Mouse (Mus musculus): ENCODE data around the gene Scin. TPM values are rescaled to one million over a fixed set of nuclear protein-coding genes. Genes with fewer than 3 reads are reported as not detected.

Gene Scin
- polyA plus RNA-seq, 3 experiments from 2014 or later, result 2.1 to 9.3 (median 3.1) TPM

GRCm38 (mm10) chr12:40106874-40107273 is 27.2 kb downstream of the Scin start:
- ATAC-seq, result no peak

GRCm38 (mm10) chr12:40104750-40105149 is 29.3 kb downstream of the Scin start:
- no peak for ATAC-seq

DNA sequence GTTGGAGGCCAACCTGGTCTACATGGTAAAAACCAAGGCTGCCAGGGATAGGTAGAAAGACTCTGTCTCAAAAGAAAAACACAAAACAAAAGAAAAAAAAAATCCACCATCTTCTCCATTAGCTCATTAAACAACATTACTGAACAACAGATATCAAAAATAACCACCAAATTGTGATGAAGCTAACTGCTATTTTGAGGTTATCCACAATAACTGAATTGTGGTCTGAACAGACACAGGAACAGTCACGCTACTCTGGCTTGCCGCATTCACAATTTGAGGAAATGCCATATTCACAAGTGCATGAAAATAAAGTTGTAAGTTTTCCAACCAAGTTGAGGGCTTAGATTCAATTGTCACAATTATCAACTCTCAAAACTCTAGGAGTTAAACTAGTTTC is 31.7 kb downstream of the Scin start:
- ATAC-seq, result no peak

DNA sequence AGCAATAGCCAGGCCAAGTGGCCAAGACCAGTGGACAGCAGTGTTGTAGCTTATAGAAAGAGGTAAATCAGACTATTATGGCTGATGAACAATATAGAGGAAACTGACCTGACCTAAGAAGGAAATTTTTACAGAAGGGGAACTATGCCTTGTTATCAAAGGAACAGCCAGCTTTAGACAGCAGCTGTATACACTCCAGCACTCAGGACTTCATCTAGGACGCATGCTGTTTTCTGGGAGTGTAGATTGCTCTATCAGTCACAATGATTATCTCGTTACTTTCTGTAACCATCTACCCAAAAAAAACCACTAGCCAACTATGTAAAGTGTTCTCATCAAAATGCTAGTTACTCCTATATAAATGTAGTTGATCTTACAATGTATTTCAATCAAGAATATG is 34.6 kb downstream of the Scin start:
- no peak for ATAC-seq

DNA sequence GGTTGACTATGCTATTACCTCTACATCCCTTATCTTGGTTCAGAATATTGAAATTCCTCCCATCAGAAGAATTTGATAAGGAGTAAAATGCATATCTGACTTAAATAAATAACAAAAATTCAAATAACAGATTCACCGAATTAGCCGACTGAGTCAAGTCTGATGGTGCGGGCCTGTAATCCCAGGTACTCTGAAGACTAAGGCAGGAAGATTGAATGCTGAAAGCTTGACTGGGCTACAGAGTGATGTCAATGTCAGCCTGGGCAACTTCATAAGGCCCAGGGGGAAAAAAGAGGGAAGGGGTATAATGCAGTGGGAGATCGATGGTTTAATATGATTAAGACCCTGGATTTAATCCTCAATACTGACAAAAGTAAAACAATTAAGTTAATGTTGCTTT is 36.6 kb downstream of the Scin start:
- ATAC-seq, result no peak

DNA sequence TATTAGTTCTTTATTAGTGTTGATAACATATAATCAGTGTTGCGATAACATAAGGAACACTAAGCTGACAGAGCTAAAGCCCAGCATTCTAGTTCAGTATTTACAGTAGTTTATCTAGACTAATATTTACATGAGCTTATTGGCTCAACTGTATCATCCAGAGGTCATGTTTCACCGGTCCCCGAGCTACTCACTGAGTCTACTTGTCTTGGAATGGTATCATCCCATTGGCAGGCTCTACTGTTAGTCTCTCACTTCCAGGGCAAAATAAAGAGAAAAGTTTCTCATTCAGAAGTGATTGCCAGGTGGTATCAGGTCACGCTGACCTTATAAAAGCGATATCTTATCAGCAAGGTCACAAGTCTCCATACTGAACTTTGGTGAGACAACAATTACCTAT is 37.0 kb downstream of the Scin start:
- ATAC-seq, result no peak

DNA sequence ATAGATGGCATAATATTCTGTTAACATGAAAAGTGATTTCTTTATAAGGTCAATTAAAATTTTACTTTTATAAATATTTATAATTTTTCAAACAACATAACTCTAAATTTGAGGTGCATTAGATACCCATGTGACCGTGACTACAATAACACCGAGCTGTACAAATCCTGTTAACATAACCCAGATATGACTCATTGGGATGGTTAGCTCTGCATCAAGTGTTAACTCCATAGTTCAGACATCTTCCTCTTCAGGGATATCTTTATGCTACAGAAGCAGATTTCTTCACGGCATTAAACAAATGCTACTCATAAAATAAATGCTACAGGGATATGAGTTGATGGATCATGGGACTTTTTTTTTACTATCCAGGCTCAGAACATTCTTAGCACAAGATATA is 37.6 kb downstream of the Scin start:
- no peak for ATAC-seq

DNA sequence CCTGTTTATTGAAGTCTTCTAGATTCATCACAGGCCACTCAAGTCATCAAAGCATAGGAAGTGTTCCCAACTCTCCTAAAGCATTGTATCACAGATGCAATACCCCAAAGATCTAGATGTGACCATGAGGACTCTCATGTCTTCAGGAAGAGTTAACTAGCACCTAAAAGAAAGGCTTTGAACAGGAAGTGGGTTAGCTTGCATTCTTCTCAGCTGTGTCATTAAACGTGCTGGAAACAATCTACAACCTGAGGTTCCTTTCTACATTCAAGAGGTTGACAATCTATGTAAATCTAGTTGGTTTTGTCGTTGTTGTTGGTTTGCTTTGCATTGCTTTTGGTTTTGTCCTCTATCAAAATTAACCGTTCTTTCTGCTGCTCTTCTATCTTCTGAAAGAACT is 44.0 kb downstream of the Scin start:
- peak; percentile 89 for ATAC-seq

- ATAC-seq, result no peak
Measured at GRCm38 (mm10) chr12:40085731-40086322, 48.2 kb downstream of the Scin start.

GRCm38 (mm10) chr12:40082453-40083238 is 51.4 kb downstream of the Scin start:
- ATAC-seq, result peak; percentile 90

- no peak for ATAC-seq
Measured at GRCm38 (mm10) chr12:40082048-40082447, 52.0 kb downstream of the Scin start.

DNA sequence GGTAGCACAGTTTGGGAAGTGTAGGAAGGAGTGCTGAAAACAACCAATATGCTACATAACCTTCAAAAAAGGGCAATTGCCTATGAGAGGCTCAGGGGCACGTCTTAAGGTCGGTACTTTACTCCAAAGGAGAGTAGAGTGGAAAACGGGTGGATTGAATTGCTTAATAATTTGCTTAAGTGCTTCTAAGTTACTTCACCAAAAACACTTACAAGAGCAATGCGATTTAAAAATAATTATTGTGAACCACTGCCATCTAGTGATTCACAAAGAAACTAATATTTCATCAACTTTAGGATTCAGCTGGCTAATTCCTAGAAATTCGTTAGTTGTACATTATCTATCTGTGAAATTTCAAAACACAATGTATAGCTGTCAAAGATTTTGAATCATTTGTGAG is 60.4 kb downstream of the Scin start:
- no peak for ATAC-seq

GRCm38 (mm10) chr12:40047024-40047423 is 87.0 kb downstream of the Scin start:
- ATAC-seq, result no peak

GRCm38 (mm10) chr12:40043816-40044585 is 90.0 kb downstream of the Scin start:
- ATAC-seq, result no peak

DNA sequence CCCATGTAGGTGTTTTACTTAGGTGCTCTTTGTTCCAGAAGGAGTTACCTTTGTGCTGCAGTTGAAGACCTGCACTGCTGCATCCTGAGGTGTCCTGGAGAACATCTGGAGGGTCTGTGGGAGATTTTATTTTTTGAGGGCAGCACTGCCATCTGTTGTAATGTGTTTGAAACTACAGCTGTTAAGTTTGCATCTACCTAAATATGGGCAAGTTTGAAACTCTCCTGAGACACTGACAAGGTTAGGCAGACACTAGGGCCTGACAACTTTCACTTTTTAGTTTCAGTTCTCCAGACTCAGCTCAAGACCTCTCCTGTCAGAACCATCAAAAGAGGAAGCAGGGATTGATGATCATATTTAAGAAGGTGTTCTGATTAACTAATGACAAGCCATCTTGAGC is 94.0 kb downstream of the Scin start:
- peak; percentile 8 for ATAC-seq

GRCm38 (mm10) chr12:40037876-40038463 is 96.1 kb downstream of the Scin start, which contains the start of gene Arl4a:
TSS of gene Arl4a (minus strand) at chr12:40038025.
- ATAC-seq, result peak; percentile 67

DNA sequence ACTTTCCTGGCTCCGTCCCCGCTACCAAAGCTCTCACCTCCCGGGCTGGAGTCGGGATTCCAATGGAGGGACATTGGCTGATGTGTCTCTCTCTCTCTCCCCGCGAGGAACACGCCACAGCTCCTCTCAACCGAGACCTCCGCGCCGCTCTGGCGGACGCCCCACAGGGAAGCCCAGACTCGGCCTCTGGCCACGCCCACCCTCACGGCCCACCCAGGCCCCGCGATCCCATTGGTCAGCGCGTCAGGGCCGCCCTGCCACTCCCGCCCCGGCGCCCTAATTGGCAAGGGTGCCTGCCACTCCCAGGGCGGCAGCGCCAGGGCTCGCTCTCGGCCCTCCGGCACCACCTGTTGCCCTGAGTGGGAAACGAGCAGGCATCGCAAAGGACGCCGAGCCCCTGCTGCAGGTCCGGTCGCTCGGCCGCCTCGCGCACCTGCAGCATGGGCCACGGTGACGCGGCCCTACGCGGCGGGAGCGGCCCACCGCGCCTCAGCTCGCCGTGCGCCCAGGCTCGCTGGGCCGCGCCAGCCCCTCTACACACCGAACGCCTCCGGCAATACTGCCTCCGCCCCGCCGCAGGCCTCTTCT is 96.7 kb downstream of the Scin start:
- ATAC-seq, result peak; percentile 77

- peak; percentile 33 for ATAC-seq
Measured at GRCm38 (mm10) chr12:40036666-40037065, 97.4 kb downstream of the Scin start.

- ATAC-seq, result no peak
Measured at GRCm38 (mm10) chr12:40035506-40035905, 98.5 kb downstream of the Scin start.

DNA sequence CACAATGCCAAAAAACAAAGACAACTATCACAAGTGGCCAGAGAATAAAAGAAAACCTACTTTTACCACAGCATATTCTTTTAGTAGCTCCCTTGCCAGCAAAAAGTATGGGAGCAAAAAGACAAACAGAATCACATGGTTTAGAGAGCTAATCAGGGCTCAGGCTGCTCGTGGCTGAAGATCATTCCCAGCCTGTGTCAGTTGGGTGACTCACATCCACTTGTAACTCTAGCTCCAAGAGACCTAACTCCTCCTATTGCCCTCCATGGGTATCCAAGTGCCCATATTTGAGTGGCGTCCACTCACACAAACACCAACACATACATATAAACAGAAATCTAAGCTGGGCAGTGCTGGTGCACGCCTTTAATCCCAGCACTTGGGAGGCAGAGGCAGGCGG is 104.8 kb downstream of the Scin start:
- no peak for ATAC-seq

DNA sequence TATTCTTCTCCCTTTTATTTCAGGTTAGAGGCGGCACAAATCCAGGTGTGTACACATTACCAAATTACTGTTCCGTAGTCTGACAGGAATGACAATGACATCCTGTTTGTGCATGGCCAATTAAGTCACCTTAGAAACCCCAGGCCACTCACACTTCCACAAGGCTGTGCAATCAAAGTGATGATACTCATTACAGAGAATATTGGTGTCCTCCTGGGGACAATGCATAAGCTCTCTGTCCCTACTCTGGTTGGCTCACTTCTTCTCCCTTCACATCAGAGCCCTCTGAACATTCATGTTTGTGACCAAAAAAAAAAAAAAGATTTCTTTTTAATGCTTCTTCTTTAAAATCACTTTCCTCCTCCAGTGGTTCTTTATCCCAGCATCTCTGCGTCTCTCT is 106.2 kb downstream of the Scin start:
- no peak for ATAC-seq

DNA sequence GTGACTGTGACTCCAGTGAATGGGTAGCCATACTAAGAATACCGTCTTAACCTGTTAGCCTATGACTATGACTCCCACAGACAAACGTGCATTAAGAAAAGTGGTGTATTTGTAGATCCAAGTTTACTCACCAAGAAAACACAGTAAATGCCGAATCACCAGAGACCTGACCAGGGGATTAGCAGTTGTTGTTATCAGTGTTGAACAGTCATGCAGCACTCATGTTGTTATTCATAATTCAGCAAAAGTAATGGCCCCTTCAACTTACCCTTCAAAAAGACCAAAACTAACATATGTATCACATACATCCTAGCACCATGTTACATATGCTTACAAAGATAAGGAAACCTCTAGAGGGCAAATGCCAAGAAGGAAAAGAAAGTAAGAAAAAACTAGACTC is 106.6 kb downstream of the Scin start:
- no peak for ATAC-seq

- no peak for ATAC-seq
Measured at GRCm38 (mm10) chr12:40023918-40024317, 110.1 kb downstream of the Scin start.
